Mouse (Mus musculus) megakaryocyte, embryonic 14.5 days (primary cell): ENCODE results near the gene Idh3a. TPM values are rescaled to one million over a fixed set of nuclear protein-coding genes. Genes with fewer than 3 reads are reported as not detected.

Experiments used
- H3K27me3 ChIP-seq: replicated peaks from 2 replicates; pipeline ENCODE3; 2012; ENCODE audit warnings: inconsistent platforms
- H3K36me3 ChIP-seq: replicated peaks from 2 replicates; pipeline ENCODE3; 2012; ENCODE audit warnings: low read length, inconsistent platforms, mixed read lengths
- H3K4me1 ChIP-seq: 2 replicates; pipeline ENCODE4 v1.6.1; 2012; ENCODE audit warnings: inconsistent platforms
- H3K4me3 ChIP-seq: replicated peaks from 2 replicates; pipeline ENCODE3; 2012; ENCODE audit warnings: moderate library complexity, mild to moderate bottlenecking, inconsistent platforms
- H3K9me3 ChIP-seq: 2 replicates; pipeline ENCODE4 v1.6.1; 2012; ENCODE audit warnings: inconsistent platforms
- FLI1 ChIP-seq: IDR thresholded peaks from 2 replicates; pipeline ENCODE4 v1.6.1; 2012; ENCODE audit warnings: low read length, inconsistent platforms, mixed read lengths
- GATA1 ChIP-seq: IDR thresholded peaks from 3 replicates; pipeline ENCODE4 v1.6.1; 2012; ENCODE audit warnings: mixed read lengths, low read length, inconsistent platforms, borderline replicate concordance
- polyA plus RNA-seq: library from polyadenylated mRNA; stranded (reverse); fragments of >175 nt; gene quantifications from 2 replicates; pipeline ENCODE4 v1.2.3, GENCODE M21; 2012; ENCODE audit warnings: low replicate concordance; ENCODE audit not compliant: insufficient read depth

Gene Idh3a
- polyA plus RNA-seq, result 7.2 and 14.4 TPM in 2 replicates

GRCm38 (mm10) chr9:54586199-54587061, at the start of gene Idh3a:
TSS of gene Idh3a (plus strand) at chr9:54586334.
- Histone ChIP-seq H3K27me3 (no peaks in the 10 kb centered on the region), H3K9me3 (no peaks in the 10 kb centered on the region), H3K4me3 (peak within 1 kb of the TSS; percentile 99), H3K4me1 (peaks cover 27% of the 10 kb centered on the region), H3K36me3 (peaks cover 27% of the 10 kb centered on the region)
- TF ChIP-seq GATA1 (no peak), FLI1 (no peak)

DNA sequence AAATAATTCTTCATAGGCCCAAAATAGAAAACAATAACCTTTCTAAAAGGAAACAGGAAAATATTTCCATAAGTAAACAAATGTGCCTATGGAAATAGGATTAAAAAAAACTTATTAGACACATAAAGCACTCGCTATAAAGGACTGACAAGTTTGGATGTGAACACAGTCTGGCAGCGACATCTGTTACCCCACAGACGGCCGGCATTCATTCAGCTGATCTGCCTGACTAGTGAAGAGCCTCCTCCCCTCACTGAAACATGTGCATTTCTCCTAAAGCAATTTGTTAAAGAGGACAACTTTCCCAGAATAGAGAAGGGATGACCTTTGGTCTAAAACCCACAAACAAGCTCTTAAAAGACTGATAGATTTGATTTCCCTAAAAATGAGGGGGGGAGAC, 49.1 kb upstream of the Idh3a start:
- Histone ChIP-seq H3K4me3 (no peak overlapping the region), H3K4me1 (no peaks in the 10 kb centered on the region), H3K36me3 (no peaks in the 10 kb centered on the region), H3K9me3 (no peaks in the 10 kb centered on the region), H3K27me3 (peaks cover 37% of the 10 kb centered on the region)
- no peak for TF ChIP-seq GATA1
- no peak for TF ChIP-seq FLI1

DNA sequence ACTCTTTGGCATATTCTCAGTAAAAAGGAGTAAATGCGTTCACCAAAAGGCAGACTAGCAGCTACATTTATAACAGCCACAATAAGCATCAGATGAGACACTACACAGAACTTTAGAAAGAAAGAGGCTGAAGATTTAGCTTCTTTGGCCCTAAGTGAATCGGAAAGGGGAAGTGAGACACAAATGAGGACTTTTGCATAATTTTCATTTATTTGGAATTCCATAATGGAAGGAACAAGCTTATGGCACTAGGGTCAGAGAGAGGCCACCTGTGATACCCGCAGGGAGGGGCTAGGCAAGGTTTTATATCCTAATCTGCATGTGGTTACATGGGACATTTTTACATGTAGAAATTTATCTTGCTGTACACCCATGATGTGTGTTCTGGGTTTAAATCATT, 48.7 kb upstream of the Idh3a start:
- H3K9me3 ChIP-seq, result no peaks in the 10 kb centered on the region
- no peak for TF ChIP-seq GATA1
- TF ChIP-seq FLI1, result no peak
- no peaks in the 10 kb centered on the region for H3K36me3 ChIP-seq
- H3K27me3 ChIP-seq, result peaks cover 38% of the 10 kb centered on the region
- H3K4me1 ChIP-seq, result no peaks in the 10 kb centered on the region
- no peak overlapping the region for H3K4me3 ChIP-seq

DNA sequence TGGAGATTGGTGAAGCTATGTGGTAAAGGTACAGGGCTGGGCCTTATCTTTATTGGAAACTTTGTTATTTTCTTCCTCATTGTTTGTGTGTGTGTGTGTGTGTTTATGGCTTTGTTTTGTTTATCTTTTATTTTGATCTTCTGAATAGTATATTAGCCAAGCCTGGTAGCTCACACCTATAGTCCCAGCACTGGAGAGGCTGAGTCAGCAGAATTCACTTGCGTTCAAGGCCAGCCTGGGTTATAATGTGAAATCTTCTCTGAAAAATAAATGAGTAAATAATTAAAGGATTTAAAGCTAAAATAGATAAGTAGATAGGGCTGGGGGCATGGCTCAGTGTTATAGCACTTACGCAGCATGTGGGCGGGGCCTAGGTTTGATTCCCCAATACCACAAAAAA, 47.9 kb upstream of the Idh3a start:
- Histone ChIP-seq H3K9me3 (no peaks in the 10 kb centered on the region), H3K4me1 (no peaks in the 10 kb centered on the region), H3K27me3 (peaks cover 41% of the 10 kb centered on the region), H3K36me3 (no peaks in the 10 kb centered on the region), H3K4me3 (no peak overlapping the region)
- TF ChIP-seq FLI1 (no peak), GATA1 (no peak)

- TF ChIP-seq FLI1 (no peak), GATA1 (no peak)
- H3K36me3 ChIP-seq, result no peaks in the 10 kb centered on the region
- H3K4me3 ChIP-seq, result no peak within 1 kb of the TSS
- no peaks in the 10 kb centered on the region for H3K9me3 ChIP-seq
- H3K4me1 ChIP-seq, result no peaks in the 10 kb centered on the region
- H3K27me3 ChIP-seq, result peaks cover 44% of the 10 kb centered on the region
Measured at GRCm38 (mm10) chr9:54538684-54539083, 47.5 kb upstream of the Idh3a start, which contains the start of gene Sh2d7. TSS of gene Sh2d7 (plus strand) at chr9:54538984.

- TF ChIP-seq GATA1 (no peak), FLI1 (no peak)
- Histone ChIP-seq H3K4me3 (no peak overlapping the region), H3K36me3 (no peaks in the 10 kb centered on the region)
Measured at GRCm38 (mm10) chr9:54540801-54541200, 45.3 kb upstream of the Idh3a start.

GRCm38 (mm10) chr9:54544212-54544953, 41.8 kb upstream of the Idh3a start:
- Histone ChIP-seq H3K9me3 (no peaks in the 10 kb centered on the region), H3K4me3 (no peak overlapping the region), H3K36me3 (no peaks in the 10 kb centered on the region), H3K4me1 (peaks cover 6% of the 10 kb centered on the region; the same call in 1 of the 2 replicates), H3K27me3 (peaks cover 54% of the 10 kb centered on the region)
- TF ChIP-seq GATA1 (no peak), FLI1 (no peak)

More at GRCm38 (mm10) chr9:54540801-54541200, 45.3 kb upstream of the Idh3a start:
- H3K27me3 ChIP-seq, result peaks cover 41% of the 10 kb centered on the region
- H3K4me1 ChIP-seq, result no peaks in the 10 kb centered on the region
- H3K9me3 ChIP-seq, result no peaks in the 10 kb centered on the region

DNA sequence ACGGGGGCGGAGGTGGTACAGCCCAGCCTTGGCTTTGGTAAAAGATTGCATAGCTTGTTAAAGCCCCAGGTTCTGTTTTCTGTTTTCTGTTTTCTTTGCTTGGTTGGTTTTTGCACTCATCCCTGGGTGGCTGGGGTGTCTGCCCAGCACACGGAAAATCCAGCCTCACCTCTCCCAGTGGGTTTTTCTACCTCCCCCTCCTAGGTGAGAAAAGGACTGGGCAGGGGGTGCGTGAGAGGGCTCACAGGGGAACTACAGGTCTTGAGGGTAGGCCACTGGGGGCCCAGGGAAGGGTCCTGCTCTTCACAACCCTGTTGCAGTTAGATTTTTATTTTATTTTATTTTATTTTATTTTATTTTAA, 41.2 kb upstream of the Idh3a start:
- peaks cover 6% of the 10 kb centered on the region; the same call in 1 of the 2 replicates for H3K4me1 ChIP-seq
- no peaks in the 10 kb centered on the region for H3K36me3 ChIP-seq
- H3K9me3 ChIP-seq, result no peaks in the 10 kb centered on the region
- no peak for TF ChIP-seq FLI1
- no peak for TF ChIP-seq GATA1
- H3K27me3 ChIP-seq, result peaks cover 57% of the 10 kb centered on the region
- H3K4me3 ChIP-seq, result no peak overlapping the region

GRCm38 (mm10) chr9:54547536-54547935, 38.6 kb upstream of the Idh3a start:
- Histone ChIP-seq H3K9me3 (no peaks in the 10 kb centered on the region), H3K4me1 (peaks cover 17% of the 10 kb centered on the region), H3K27me3 (peaks cover 53% of the 10 kb centered on the region), H3K36me3 (no peaks in the 10 kb centered on the region), H3K4me3 (no peak overlapping the region)
- TF ChIP-seq FLI1 (no peak), GATA1 (no peak)

DNA sequence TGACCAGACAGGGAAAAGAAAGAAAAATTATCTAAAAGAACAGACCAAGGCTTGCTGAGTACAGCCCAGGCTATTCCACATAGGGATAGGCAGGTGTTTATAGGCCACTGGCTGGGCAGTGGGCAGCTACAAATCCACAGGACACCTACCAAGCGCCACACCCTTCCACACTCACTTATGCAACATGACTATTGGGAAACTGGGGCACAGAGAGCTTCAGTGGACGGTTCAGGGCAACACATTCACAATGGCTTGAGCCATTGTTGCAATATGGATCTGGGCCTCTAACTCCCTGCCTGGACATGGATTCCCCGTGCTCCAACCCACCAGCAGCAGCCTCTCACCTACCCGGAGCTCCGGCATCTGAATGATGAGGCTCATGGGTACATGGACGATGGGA, 36.7 kb upstream of the Idh3a start:
- no peaks in the 10 kb centered on the region for H3K36me3 ChIP-seq
- H3K27me3 ChIP-seq, result peaks cover 43% of the 10 kb centered on the region
- H3K4me1 ChIP-seq, result peaks cover 19% of the 10 kb centered on the region
- TF ChIP-seq FLI1 (no peak), GATA1 (no peak)
- no peaks in the 10 kb centered on the region for H3K9me3 ChIP-seq
- no peak overlapping the region for H3K4me3 ChIP-seq
